Comparison of ENCODE assay signal across 16 mouse cellular contexts in genomic region chr14:47989315-47989714, GRCm38 (mm10).
A peak's percentile ranks its signal among the peaks of the same experiment; 100 is the strongest.
DNase-seq lines count a peak whose midpoint lies in the region; ATAC-seq and TF ChIP-seq lines count a peak whose summit lies in the region.
"Had no signal": no experiment of that assay in that cellular context is flagged by ENCODE, and none has a peak within 500 bp of the region (broad histone marks: within the 10 kb centered on the region; RNA-seq: fewer than 3 reads in every experiment).

No protein-coding gene starts in this region.

- no peaks in the 10 kb centered on the region for H3K9me3 ChIP-seq in hindbrain, postnatal 0 days (ENCODE audit: low read length)
- H3K9me3 ChIP-seq in hindbrain, embryonic 12.5 days (replicated peaks): no peaks in the 10 kb centered on the region
- H3K9me3 ChIP-seq in intestine, embryonic 15.5 days: no peaks in the 10 kb centered on the region
- H3K9me3 ChIP-seq: G1E; heart, embryonic 15.5 days had no signal

- H3K4me1 ChIP-seq in hindbrain, postnatal 0 days (ENCODE audit: insufficient read depth, low read length): peaks cover 11% of the 10 kb centered on the region
- peaks cover 8% of the 10 kb centered on the region for H3K4me1 ChIP-seq in hindbrain, embryonic 12.5 days
- H3K4me1 ChIP-seq in intestine, embryonic 15.5 days (replicated peaks): no peaks in the 10 kb centered on the region
- H3K4me1 ChIP-seq: heart, embryonic 15.5 days had no signal

- 30% methylated on average over 5 of the region's 5 CpGs for WGBS in hindbrain, postnatal 0 days
- 63% methylated on average over 5 of the region's 5 CpGs for WGBS in hindbrain, embryonic 12.5 days
- WGBS in intestine, embryonic 15.5 days: 75% methylated on average over 5 of the region's 5 CpGs

- no peaks in the 10 kb centered on the region for H3K27me3 ChIP-seq in hindbrain, postnatal 0 days (ENCODE audit: insufficient read depth, low read length)
- H3K27me3 ChIP-seq in hindbrain, embryonic 12.5 days: no peaks in the 10 kb centered on the region
- no peaks in the 10 kb centered on the region for H3K27me3 ChIP-seq in intestine, embryonic 15.5 days (replicated peaks)
- H3K27me3 ChIP-seq: heart, embryonic 15.5 days; midbrain, embryonic 12.5 days had no signal

- peak; percentile 56 for DNase-seq in adrenal gland, postnatal 10 days
- no peak for DNase-seq in adrenal gland, postnatal 4 days (ENCODE audit: low spot score in 2 of 2)
- peak; percentile 79 for DNase-seq in hindbrain, postnatal 0 days (ENCODE audit: low spot score)
- DNase-seq in NIH3T3 (ENCODE audit: low read depth): peak; percentile 67
- DNase-seq in cerebellum, postnatal 25 days: peak; percentile 68 to 81
- DNase-seq: gastrocnemius, postnatal 25 days had no signal

- peak; percentile 24; the same call in 1 of the 2 replicates for TF ChIP-seq CTCF in hindbrain, postnatal 0 days (IDR thresholded peaks at IDR 0.05; ENCODE audit: low read depth)

- no peak overlapping the region for H3K4me2 ChIP-seq in hindbrain, postnatal 0 days (ENCODE audit: low read depth, low read length)
- no peak overlapping the region for H3K4me2 ChIP-seq in hindbrain, embryonic 12.5 days (replicated peaks)
- H3K4me2 ChIP-seq in intestine, embryonic 15.5 days (replicated peaks): no peak overlapping the region
- H3K4me2 ChIP-seq: heart, embryonic 15.5 days; liver, embryonic 11.5 days; midbrain, embryonic 12.5 days had no signal

- 0 out of 2 replicates have a peak overlapping the region, but pooled peaks have one; percentile 11 for H3K27ac ChIP-seq in hindbrain, postnatal 0 days
- H3K27ac ChIP-seq in hindbrain, embryonic 12.5 days: no peak overlapping the region
- no peak overlapping the region for H3K27ac ChIP-seq in intestine, embryonic 15.5 days
- H3K27ac ChIP-seq: heart, embryonic 15.5 days; midbrain, embryonic 12.5 days had no signal

- H3K9ac ChIP-seq in hindbrain, postnatal 0 days (replicated peaks; ENCODE audit: low read length): no peak overlapping the region
- H3K9ac ChIP-seq in hindbrain, embryonic 12.5 days: no peak overlapping the region
- H3K9ac ChIP-seq in intestine, embryonic 15.5 days: no peak overlapping the region
- H3K9ac ChIP-seq: heart, embryonic 15.5 days; midbrain, embryonic 12.5 days had no signal

- peak; percentile 75 for ATAC-seq in hindbrain, postnatal 0 days
- ATAC-seq in hindbrain, embryonic 12.5 days (ENCODE audit: low FRiP score): no peak
- ATAC-seq in intestine, embryonic 15.5 days: no peak
- ATAC-seq in megakaryocyte-erythroid progenitor cell, adult 5-6 weeks (replicated peaks; ENCODE audit: low FRiP score, low TSS enrichment, poor library complexity, severe bottlenecking): no peak
- ATAC-seq: intestine, embryonic 16.5 days; lung, postnatal 0 days had no signal

- no peaks in the 10 kb centered on the region for H3K36me3 ChIP-seq in hindbrain, postnatal 0 days (ENCODE audit: insufficient read depth, low read length)
- H3K36me3 ChIP-seq in hindbrain, embryonic 12.5 days: no peaks in the 10 kb centered on the region
- H3K36me3 ChIP-seq in intestine, embryonic 15.5 days: no peaks in the 10 kb centered on the region
- H3K36me3 ChIP-seq: G1E; heart, embryonic 15.5 days; midbrain, embryonic 12.5 days had no signal

- H3K4me3 ChIP-seq in hindbrain, postnatal 0 days (ENCODE audit: low read length): no peak overlapping the region
- no peak overlapping the region for H3K4me3 ChIP-seq in hindbrain, embryonic 12.5 days
- no peak overlapping the region for H3K4me3 ChIP-seq in intestine, embryonic 15.5 days (replicated peaks)
- H3K4me3 ChIP-seq: erythroblast, embryonic 14.5 days; heart, embryonic 15.5 days; midbrain, embryonic 12.5 days had no signal

Comparison
In these comparisons a context has a peak if more than half of its experiments do, and no peak if none do; other contexts are left out.
1. DNase-seq: peak in adrenal gland, postnatal 10 days (single experiment), hindbrain, postnatal 0 days (single experiment), NIH3T3 (single experiment) and cerebellum, postnatal 25 days (2 of 2); none in adrenal gland, postnatal 4 days (0 of 2).